Mouse (Mus musculus) embryonic fibroblast, embryonic 13.5 days (primary cell): Measurements from ENCODE around the gene Slc5a5. TPM values are rescaled to one million over a fixed set of nuclear protein-coding genes. Genes with fewer than 3 reads are reported as not detected.

Experiments used
- H3K27ac ChIP-seq: 2 replicates; pipeline ENCODE4 v1.5.1; 2012; ENCODE audit warnings: low read length, control low read depth, inconsistent platforms; ENCODE audit not compliant: insufficient read depth
- H3K4me1 ChIP-seq: 2 replicates; pipeline ENCODE4 v1.6.1; 2011; ENCODE audit warnings: low read length; ENCODE audit not compliant: control insufficient read depth, insufficient read depth
- H3K4me3 ChIP-seq: 2 replicates; pipeline ENCODE4 v1.5.1; 2011; ENCODE audit warnings: mild to moderate bottlenecking, control low read depth, low read length; ENCODE audit not compliant: insufficient read depth
- CTCF ChIP-seq: IDR thresholded peaks from 2 replicates; pipeline ENCODE4 v1.5.1; 2011; ENCODE audit warnings: mild to moderate bottlenecking, control low read depth, low read length, moderate library complexity, borderline replicate concordance; ENCODE audit not compliant: insufficient read depth
- POLR2A ChIP-seq: IDR thresholded peaks from 2 replicates; pipeline ENCODE4 v1.6.1; 2011; ENCODE audit warnings: low read depth, mild to moderate bottlenecking, control low read depth, low read length, moderate library complexity
- polyA plus RNA-seq: library from polyadenylated mRNA; stranded (reverse); fragments of >200 nt; gene quantifications from 2 replicates; pipeline ENCODE4 v1.2.4, GENCODE M21; 2011; ENCODE audit warnings: low read depth; ENCODE audit not compliant: missing spikeins, insufficient read length

The Slc5a5 gene
- polyA plus RNA-seq, 1 experiment, result 0.30 TPM

DNA sequence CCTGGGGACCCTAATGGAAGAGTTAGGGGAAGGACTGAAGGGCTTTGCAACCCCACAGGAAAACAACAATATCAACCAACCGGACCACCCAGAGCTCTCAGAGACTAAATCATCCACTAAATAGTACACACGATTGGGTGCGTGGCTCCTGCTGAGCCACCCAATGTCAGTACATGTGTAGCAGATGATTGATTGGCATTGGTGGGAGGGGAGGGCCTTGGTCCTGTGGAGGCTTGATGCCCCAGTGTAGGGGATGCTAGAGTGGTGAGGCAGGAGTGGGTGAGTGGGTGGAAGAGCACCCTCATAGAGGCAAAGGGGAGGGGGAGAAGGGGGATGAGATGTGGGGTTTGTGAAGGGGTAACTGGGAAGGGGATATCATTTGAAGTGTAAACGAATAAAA is 31.6 kb upstream of the Slc5a5 start:
- no peak for TF ChIP-seq CTCF
- no peak for TF ChIP-seq POLR2A
- no peak overlapping the region for H3K4me3 ChIP-seq
- no peak overlapping the region for H3K27ac ChIP-seq

GRCm38 (mm10) chr8:70920049-70920922 is 27.7 kb upstream of the Slc5a5 start:
- no peak overlapping the region for H3K4me3 ChIP-seq
- no peak for TF ChIP-seq POLR2A
- TF ChIP-seq CTCF, result no peak
- H3K27ac ChIP-seq, result no peak overlapping the region
- H3K4me1 ChIP-seq, result no peaks in the 10 kb centered on the region

More for the DNA sequence above, 31.6 kb upstream of the Slc5a5 start:
- no peaks in the 10 kb centered on the region for H3K4me1 ChIP-seq

- H3K27ac ChIP-seq, result no peak overlapping the region
- TF ChIP-seq POLR2A, result no peak
- no peak for TF ChIP-seq CTCF
- H3K4me3 ChIP-seq, result no peak overlapping the region
- no peaks in the 10 kb centered on the region; the same call in 1 of the 2 replicates for H3K4me1 ChIP-seq
Observed at GRCm38 (mm10) chr8:70914704-70915103, 22.1 kb upstream of the Slc5a5 start.

DNA sequence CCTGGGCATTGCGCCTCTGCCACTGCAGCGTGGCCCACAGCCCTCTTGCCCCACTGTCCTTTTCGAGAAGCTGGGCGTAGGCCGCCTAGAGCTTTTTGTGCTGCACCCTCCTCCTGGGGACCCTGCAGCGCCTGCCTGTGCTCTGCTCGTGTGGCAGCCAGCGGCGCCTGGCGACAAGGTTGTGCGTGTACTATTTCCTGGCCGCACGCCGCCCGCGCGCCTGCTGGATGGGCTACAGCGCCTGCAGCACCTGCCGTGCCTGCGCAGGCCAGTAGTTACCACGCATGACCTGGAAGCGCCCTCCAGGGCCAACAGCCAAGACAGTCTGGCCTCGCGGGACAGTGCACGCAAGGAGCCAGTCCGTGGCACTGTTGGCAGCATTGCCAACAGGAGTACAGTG is 21.0 kb upstream of the Slc5a5 start:
- H3K27ac ChIP-seq, result no peak overlapping the region
- TF ChIP-seq CTCF (no peak), POLR2A (no peak)
- H3K4me3 ChIP-seq, result no peak overlapping the region
- no peaks in the 10 kb centered on the region; the same call in 1 of the 2 replicates for H3K4me1 ChIP-seq

GRCm38 (mm10) chr8:70912955-70913354 is 20.4 kb upstream of the Slc5a5 start:
- Histone ChIP-seq H3K27ac (no peak overlapping the region), H3K4me1 (no peaks in the 10 kb centered on the region; the same call in 1 of the 2 replicates), H3K4me3 (no peak overlapping the region)
- no peak for TF ChIP-seq CTCF
- TF ChIP-seq POLR2A, result no peak

DNA sequence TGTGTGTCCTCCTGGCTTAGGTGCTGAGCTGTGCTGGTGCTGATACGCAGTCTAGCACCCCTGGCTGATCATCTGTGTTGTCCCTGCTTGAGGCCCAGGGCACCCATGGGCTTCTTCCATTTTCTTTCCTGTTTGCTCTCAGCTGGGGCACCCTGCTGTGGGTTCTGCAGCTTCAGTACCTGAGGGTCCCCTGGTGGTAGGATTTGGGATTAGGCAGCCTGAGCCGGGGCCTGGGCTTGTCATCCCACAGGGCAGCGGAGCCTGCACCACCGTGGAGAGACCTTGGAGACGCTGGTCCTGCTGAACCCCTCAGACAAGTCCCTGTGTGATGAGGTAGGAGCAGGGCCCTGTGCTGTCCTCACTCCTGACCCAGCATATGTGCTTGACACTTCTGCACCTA is 19.0 kb upstream of the Slc5a5 start:
- peaks cover 5% of the 10 kb centered on the region for H3K4me1 ChIP-seq
- TF ChIP-seq POLR2A (no peak), CTCF (no peak)
- no peak overlapping the region for H3K27ac ChIP-seq
- H3K4me3 ChIP-seq, result no peak overlapping the region

GRCm38 (mm10) chr8:70907518-70907917 is 15.0 kb upstream of the Slc5a5 start:
- Histone ChIP-seq H3K27ac (no peak overlapping the region), H3K4me1 (peaks cover 9% of the 10 kb centered on the region), H3K4me3 (no peak overlapping the region)
- TF ChIP-seq CTCF, result no peak
- TF ChIP-seq POLR2A, result no peak

- Histone ChIP-seq H3K27ac (peak within 1 kb of the TSS; percentile 59), H3K4me3 (peak within 1 kb of the TSS; percentile 50), H3K4me1 (peaks cover 9% of the 10 kb centered on the region)
- peak; percentile 87 for TF ChIP-seq POLR2A
- TF ChIP-seq CTCF, result no peak
Observed at GRCm38 (mm10) chr8:70905831-70906736, 13.5 kb upstream of the Slc5a5 start, which contains the start of gene Map1s. TSS of gene Map1s (plus strand) at chr8:70905932.

DNA sequence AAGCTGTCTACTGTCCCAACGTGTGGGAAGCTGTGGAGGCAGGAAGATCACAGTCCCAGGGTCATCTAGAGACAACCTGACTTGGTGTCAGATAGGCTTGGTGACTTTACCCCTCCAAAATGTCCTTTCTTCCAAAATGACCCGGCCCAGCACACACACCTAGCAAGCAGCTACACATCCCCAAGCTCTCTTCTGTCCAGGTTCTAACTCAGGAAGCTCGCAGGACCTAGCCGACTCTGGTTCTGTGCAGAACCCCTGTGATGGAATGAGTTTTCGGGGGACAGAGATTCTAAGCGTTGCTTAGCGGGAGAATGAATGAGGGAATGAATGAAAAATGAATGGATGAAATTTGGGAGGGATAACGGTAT is 12.9 kb upstream of the Slc5a5 start:
- no peak for TF ChIP-seq POLR2A
- TF ChIP-seq CTCF, result no peak
- Histone ChIP-seq H3K27ac (peak overlapping the region; percentile 7; the same call in 1 of the 2 replicates), H3K4me1 (peaks cover 9% of the 10 kb centered on the region), H3K4me3 (peak overlapping the region; percentile 50)
